Mouse (Mus musculus) spleen, adult 2 months (tissue): Measurements from ENCODE around the gene Ppp1r12a.

Experiments
- CTCF ChIP-seq: fragments of 200-500 bp; IDR thresholded peaks from 2 replicates; pipeline ENCODE4 v1.5.1; 2011; ENCODE audit warnings: mild to moderate bottlenecking, inconsistent platforms; ENCODE audit not compliant: insufficient read depth, insufficient read length, insufficient replicate concordance; ENCODE audit errors: extremely low read depth
- POLR2A ChIP-seq: fragments of 200-500 bp; IDR thresholded peaks from 2 replicates; pipeline ENCODE4 v1.6.1; 2011; ENCODE audit warnings: low read depth, low read length, inconsistent platforms

- no peak for TF ChIP-seq CTCF
- TF ChIP-seq POLR2A, result no peak
These were observed 32.8 kb upstream of the Ppp1r12a start for GRCm38 (mm10) chr10:108129167-108129566.
